In genomic region chr9:28618186-28618892, GRCm38 (mm10) we compare ENCODE assay signal across 16 mouse cellular contexts.
A peak's percentile ranks its signal among the peaks of the same experiment; 100 is the strongest.
DNase-seq lines count a peak whose midpoint lies in the region; ATAC-seq lines count a peak whose summit lies in the region.
"Had no signal": no experiment of that assay in that cellular context is flagged by ENCODE, and none has a peak within 500 bp of the region (broad histone marks: within the 10 kb centered on the region; RNA-seq: fewer than 3 reads in every experiment).

No protein-coding gene starts in this region.

- no peak for DNase-seq in cerebellum, postnatal 4 days (ENCODE audit: low spot score in 2 of 2)
- peak; percentile 38 for DNase-seq in right cerebral cortex, adult 18-20 months
- DNase-seq in right cerebral cortex, postnatal 14 days: no peak
- peak; percentile 70 to 76 for DNase-seq in cerebellum, postnatal 25 days
- no peak for DNase-seq in heart, adult 8-10 months (ENCODE audit: low spot score)
- no peak for DNase-seq in adrenal gland, postnatal 25 days
- DNase-seq: adrenal gland, postnatal 10 days; gastrocnemius, postnatal 10 days; heart, adult 11 months; kidney, postnatal 25 days; liver; lung, postnatal 36 days; thymus, postnatal 25 days had no signal

- ATAC-seq in cerebellum, adult (ENCODE audit: insufficient number of reproducible peaks, low FRiP score, low TSS enrichment): peak; percentile 54; the same call in 1 of the 2 replicates
- ATAC-seq: intestine, postnatal 0 days; midbrain, embryonic 13.5 days had no signal

Comparison
In these comparisons a context has a peak if more than half of its experiments do, and no peak if none do; other contexts are left out.
1. DNase-seq: peak in right cerebral cortex, adult 18-20 months (single experiment) and cerebellum, postnatal 25 days (2 of 2); none in cerebellum, postnatal 4 days (0 of 2), right cerebral cortex, postnatal 14 days (single experiment), heart, adult 8-10 months (single experiment) and adrenal gland, postnatal 25 days (single experiment).